Mouse (Mus musculus) spleen, adult 2 months (tissue): ENCODE measurements around the gene Foxa2. TPM values are rescaled to one million over a fixed set of nuclear protein-coding genes. Genes with fewer than 3 reads are reported as not detected.

Experiments used
- DNase-seq, 2 experiments: peaks; one replicate each; pipeline versions ENCODE4 v3.0.0 to v3.0.0-alpha.2; 2012 to 2021; ENCODE audit warnings: low spot score in 2 of 2, low read depth in 1 of 2
- H3K27ac ChIP-seq: fragments of 200-500 bp; 2 replicates; pipeline ENCODE4 v1.5.1; 2012; ENCODE audit warnings: low read length, inconsistent platforms; ENCODE audit not compliant: insufficient read depth
- H3K27me3 ChIP-seq: fragments of 200-500 bp; 2 replicates; pipeline ENCODE4 v1.6.1; 2012; ENCODE audit warnings: mild to moderate bottlenecking, moderate library complexity, low read length, inconsistent platforms; ENCODE audit not compliant: control insufficient read depth, insufficient read depth
- H3K36me3 ChIP-seq: fragments of 200-500 bp; 2 replicates; pipeline ENCODE4 v1.6.1; 2012; ENCODE audit warnings: mild to moderate bottlenecking, low read length, inconsistent platforms; ENCODE audit not compliant: control insufficient read depth, insufficient read depth
- H3K4me1 ChIP-seq: fragments of 200-500 bp; 2 replicates; pipeline ENCODE4 v1.6.1; 2011; ENCODE audit warnings: inconsistent platforms; ENCODE audit not compliant: control insufficient read depth, insufficient read depth, insufficient read length
- H3K4me3 ChIP-seq: fragments of 200-500 bp; 2 replicates; pipeline ENCODE4 v1.5.1; 2011; ENCODE audit warnings: mild to moderate bottlenecking, inconsistent platforms; ENCODE audit not compliant: insufficient read depth, insufficient read length; ENCODE audit errors: extremely low read depth
- CTCF ChIP-seq: fragments of 200-500 bp; IDR thresholded peaks from 2 replicates; pipeline ENCODE4 v1.5.1; 2011; ENCODE audit warnings: mild to moderate bottlenecking, inconsistent platforms; ENCODE audit not compliant: insufficient read depth, insufficient read length, insufficient replicate concordance; ENCODE audit errors: extremely low read depth
- POLR2A ChIP-seq: fragments of 200-500 bp; IDR thresholded peaks from 2 replicates; pipeline ENCODE4 v1.6.1; 2011; ENCODE audit warnings: low read depth, low read length, inconsistent platforms
- WGBS: fragments of 180-500 bp; shearing (Covaris S2); methylation state at CpG from one replicate; pipeline ENCODE4 v1.1.7; 2018; 5-methylcytosine and 5-hydroxymethylcytosine counted together
- polyA plus RNA-seq: library from polyadenylated mRNA; depleted of rRNA; stranded (reverse); fragments of >200 nt; gene quantifications from 2 replicates; pipeline ENCODE4 v1.2.3, GENCODE M21; 2012

The Foxa2 gene
- polyA plus RNA-seq, 1 experiment: 1.2 TPM

DNA sequence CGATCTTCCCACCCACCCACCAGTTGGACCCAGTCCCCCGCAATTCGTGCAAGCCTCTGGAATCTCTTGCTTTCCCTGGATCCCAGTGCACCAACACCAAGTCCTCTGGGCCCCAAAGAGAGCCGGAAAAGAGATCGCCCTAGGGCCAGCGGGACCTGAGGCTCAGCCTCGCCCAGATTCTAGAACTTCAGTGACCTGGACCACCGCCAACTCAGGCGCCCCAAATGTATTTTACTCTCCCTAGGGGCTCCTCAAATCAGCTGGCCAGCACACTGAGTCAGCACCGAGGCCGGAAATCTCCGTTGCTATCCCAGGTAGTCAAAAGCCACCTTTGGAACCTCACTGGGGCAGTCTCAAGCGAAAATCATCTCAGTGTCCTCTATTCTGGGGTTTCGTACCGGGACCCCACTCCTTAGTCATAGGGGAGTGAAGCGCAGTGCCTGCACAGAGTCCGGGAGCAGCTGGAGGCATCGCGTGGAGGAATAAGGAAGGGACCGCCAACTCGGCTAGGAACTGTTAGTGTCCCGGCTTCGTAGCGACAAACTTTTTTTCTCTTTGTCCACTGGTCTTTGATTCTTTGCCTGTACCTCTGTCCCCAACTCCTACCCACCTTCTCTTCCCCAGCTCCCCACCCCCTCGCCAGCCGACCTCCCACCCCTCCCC is 1.8 kb downstream of the Foxa2 start:
- TF ChIP-seq CTCF (no peak), POLR2A (no peak)
- Histone ChIP-seq H3K27me3 (peaks cover 38% of the 10 kb centered on the region), H3K36me3 (no peaks in the 10 kb centered on the region), H3K27ac (no peak overlapping the region), H3K4me3 (no peak overlapping the region), H3K4me1 (no peaks in the 10 kb centered on the region)
- 5% methylated on average over 26 of the region's 26 CpGs for WGBS
- DNase-seq: no peak

DNA sequence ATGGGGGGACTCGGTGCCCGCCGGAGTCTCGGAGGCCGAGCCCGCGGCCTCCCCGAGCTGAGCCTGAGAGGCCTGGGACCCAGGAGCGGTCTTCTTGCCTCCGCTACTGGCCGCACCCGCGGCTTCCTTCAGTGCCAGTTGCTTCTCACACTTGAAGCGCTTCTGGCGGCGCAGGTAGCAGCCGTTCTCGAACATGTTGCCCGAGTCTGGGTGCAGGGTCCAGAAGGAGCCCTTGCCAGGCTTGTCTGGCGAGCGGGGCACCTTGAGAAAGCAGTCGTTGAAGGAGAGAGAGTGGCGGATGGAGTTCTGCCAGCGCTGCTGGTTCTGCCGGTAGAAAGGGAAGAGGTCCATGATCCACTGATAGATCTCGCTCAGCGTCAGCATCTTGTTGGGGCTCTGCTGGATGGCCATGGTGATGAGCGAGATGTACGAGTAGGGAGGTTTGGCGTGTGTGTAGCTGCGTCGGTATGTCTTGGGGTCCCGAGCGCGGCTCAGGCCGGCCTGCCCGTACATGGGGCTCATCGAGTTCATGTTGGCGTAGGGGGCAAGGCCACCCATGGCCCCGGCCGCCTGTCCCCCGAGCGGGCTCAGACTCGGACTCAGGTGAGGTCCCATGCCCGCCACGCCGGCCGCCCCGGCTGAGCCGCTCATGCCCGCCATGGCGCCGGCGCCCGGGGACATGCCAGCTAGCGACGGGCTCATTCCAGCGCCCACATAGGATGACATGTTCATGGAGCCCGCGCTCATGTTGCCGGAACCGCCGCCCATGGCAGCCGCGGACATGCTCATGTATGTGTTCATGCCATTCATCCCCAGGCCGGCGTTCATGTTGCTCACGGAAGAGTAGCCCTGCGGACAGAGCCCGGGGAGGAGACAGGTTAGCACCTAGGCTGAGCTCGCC is 2.5 kb downstream of the Foxa2 start:
- H3K36me3 ChIP-seq: no peaks in the 10 kb centered on the region
- WGBS: 6% methylated on average over 71 of the region's 71 CpGs
- no peaks in the 10 kb centered on the region for H3K4me1 ChIP-seq
- TF ChIP-seq POLR2A (no peak), CTCF (no peak)
- DNase-seq: no peak
- H3K27ac ChIP-seq: no peak overlapping the region
- H3K4me3 ChIP-seq: no peak overlapping the region
- H3K27me3 ChIP-seq: peaks cover 45% of the 10 kb centered on the region

DNA sequence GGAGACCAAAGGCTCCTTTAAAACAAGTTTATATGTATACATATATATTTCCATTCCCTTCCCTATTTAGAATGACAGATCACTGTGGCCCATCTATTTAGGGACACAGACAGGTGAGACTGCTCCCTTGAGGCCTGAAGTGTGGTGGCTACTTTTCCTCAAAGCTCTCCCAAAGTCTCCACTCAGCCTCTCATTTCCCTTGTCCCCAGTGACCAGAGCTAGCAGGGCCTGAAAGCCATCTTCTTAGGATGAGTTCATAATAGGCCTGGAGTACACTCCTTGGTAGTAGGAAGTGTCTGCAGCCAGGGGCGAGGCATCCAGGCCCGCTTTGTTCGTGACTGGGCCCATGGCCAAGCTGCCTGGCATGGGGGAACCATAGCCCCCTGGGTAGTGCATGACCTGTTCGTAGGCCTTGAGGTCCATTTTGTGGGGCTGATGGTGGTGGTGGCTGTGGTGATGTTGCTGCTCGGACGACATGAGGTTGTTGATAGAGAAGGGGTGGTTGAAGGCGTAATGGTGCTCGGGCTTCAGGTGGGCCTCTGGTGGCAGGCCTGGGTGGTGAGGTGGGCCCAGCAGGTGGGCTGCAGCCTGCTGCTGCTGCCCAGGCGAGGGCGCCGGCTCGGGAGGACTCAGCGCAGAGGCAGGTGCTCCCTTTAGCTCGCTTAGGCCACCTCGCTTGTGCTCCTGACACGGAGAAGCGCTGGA is 3.3 kb downstream of the Foxa2 start:
- no peak overlapping the region for H3K27ac ChIP-seq
- no peak overlapping the region for H3K4me3 ChIP-seq
- no peak for DNase-seq
- H3K4me1 ChIP-seq: no peaks in the 10 kb centered on the region
- peaks cover 46% of the 10 kb centered on the region for H3K27me3 ChIP-seq
- 42% methylated on average over 17 of the region's 17 CpGs for WGBS
- TF ChIP-seq POLR2A (no peak), CTCF (no peak)
- no peaks in the 10 kb centered on the region for H3K36me3 ChIP-seq

DNA sequence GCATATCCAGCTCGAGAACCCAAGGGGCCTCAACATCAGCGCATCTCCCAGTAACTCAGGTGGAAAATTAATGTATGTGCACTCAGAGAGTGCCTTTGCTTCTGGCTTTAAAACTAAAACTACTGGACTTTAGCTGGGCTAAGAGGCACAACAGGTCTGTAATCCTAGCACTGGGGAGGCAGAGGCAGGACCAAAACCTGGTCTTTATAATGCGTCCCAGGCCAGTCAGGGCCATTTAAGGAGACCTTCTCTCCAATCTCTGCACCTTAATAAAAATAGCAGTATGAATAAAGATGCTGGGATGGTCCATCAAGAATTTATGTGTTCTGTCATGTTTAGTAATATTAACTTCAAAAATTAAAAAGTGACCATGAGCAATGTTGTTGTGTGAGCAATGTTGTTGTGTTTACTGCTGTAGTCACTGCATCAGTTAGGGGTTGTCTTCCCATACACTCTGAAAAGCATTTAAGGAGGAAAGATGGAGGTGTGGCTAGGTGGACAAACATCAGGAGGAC is 4.6 kb downstream of the Foxa2 start:
- H3K27me3 ChIP-seq: peaks cover 51% of the 10 kb centered on the region
- no peak for DNase-seq
- H3K4me3 ChIP-seq: no peak overlapping the region
- no peak overlapping the region for H3K27ac ChIP-seq
- TF ChIP-seq CTCF (no peak), POLR2A (no peak)
- 20% methylated on average over 3 of the region's 3 CpGs for WGBS
- H3K36me3 ChIP-seq: no peaks in the 10 kb centered on the region
- no peaks in the 10 kb centered on the region for H3K4me1 ChIP-seq

DNA sequence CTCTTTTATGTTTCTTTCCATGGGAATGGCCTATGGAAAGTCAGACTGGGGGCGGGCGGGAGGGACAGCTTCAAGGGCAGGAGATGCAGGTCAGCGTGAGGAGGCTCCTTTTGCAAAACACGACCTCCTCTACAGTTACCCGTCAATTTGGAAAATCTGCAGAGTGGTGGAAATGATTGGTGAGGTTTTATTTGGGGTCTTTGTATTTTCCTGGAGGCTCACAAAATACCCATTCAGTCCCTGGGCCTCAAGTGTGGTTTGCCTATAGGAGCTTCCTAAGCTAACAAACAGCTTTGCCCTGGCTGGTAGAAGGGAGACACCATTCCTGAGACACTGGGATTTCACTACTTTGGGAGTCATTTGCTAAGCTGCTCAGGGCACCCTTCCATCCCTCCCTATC is 5.4 kb downstream of the Foxa2 start:
- Histone ChIP-seq H3K36me3 (no peaks in the 10 kb centered on the region), H3K27ac (no peak overlapping the region), H3K4me1 (no peaks in the 10 kb centered on the region), H3K4me3 (no peak overlapping the region), H3K27me3 (peaks cover 46% of the 10 kb centered on the region)
- DNase-seq: no peak
- WGBS: 17% methylated on average over 5 of the region's 5 CpGs
- TF ChIP-seq CTCF (no peak), POLR2A (no peak)

DNA sequence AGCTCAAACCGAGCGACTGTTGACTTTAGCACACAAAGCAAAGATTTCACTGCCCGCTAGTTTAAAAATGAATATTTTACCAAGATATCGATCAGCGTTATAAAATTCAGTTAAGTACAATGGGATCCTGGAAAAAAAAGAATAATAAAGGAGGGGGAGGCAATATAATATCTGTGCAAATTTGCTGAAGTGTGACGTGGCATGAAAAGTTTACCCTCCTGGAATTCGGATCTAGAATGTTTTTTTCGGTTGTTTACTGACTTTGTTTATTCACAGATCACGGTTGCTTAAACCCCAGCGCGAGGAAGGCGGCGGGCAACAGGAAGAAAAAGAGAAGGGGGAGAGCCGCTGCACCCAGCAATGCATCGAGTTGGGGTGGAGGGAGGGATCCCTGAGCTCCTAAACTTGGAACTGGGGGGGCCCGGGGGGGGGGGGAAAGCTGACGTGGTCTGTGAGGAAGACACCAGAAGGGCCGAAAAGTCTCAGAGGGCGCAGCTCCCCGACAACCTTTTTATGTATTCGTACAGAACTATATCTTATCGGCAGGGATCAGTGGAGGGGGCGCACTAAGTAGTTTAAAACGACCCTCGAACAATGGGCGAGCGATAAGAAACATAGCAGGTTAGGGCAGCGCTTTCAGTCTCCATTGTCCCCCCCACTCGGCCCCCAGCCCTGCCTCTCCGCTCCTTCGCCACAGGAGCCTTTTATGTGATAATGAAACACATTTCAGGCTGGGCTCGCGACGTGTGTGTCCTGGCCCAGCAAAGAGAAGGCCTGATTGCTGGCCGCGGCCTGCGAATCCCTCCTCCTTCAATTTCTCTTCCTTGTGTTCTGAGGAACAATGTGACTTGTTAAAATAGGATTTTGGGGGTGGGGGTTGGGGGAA is 6.3 kb downstream of the Foxa2 start:
- TF ChIP-seq CTCF (no peak), POLR2A (no peak)
- WGBS: 5% methylated on average over 37 of the region's 37 CpGs
- no peak for DNase-seq
- H3K27ac ChIP-seq: no peak overlapping the region
- no peaks in the 10 kb centered on the region for H3K36me3 ChIP-seq
- H3K27me3 ChIP-seq: peaks cover 39% of the 10 kb centered on the region
- no peaks in the 10 kb centered on the region for H3K4me1 ChIP-seq
- no peak overlapping the region for H3K4me3 ChIP-seq
